Mouse (Mus musculus) neural tube, embryonic 12.5 days (tissue): ENCODE data around the gene Pgc. TPM values are rescaled to one million over a fixed set of nuclear protein-coding genes. Genes with fewer than 3 reads are reported as not detected.

Experiments used
- ATAC-seq: fragments of 200-750 bp; cut with Nextera tagmentation; 2 replicates; pipeline ENCODE4 v1.8.0; 2017; ENCODE audit warnings: low read depth, mild to moderate bottlenecking, moderate TSS enrichment, moderate library complexity; ENCODE audit not compliant: low FRiP score
- H3K27ac ChIP-seq: fragments of 300-500 bp; sonication (generic); 2 replicates; pipeline ENCODE4 v1.5.1; 2016
- H3K27me3 ChIP-seq: fragments of 300-500 bp; sonication (generic); replicated peaks from 2 replicates; pipeline ENCODE4 v1.6.1; 2016; ENCODE audit warnings: mild to moderate bottlenecking
- H3K36me3 ChIP-seq: fragments of 300-500 bp; sonication (generic); 2 replicates; pipeline ENCODE4 v1.6.1; 2016; ENCODE audit warnings: mild to moderate bottlenecking
- H3K4me1 ChIP-seq: fragments of 300-500 bp; sonication (generic); 2 replicates; pipeline ENCODE4 v1.6.1; 2016
- H3K4me2 ChIP-seq: fragments of 300-500 bp; sonication (generic); replicated peaks from 2 replicates; pipeline ENCODE4 v1.6.1; 2016; ENCODE audit warnings: mild to moderate bottlenecking
- H3K4me3 ChIP-seq: fragments of 300-500 bp; sonication (generic); 2 replicates; pipeline ENCODE4 v1.5.1; 2016
- H3K9ac ChIP-seq: fragments of 300-500 bp; sonication (generic); 2 replicates; pipeline ENCODE4 v1.6.1; 2016; ENCODE audit warnings: mild to moderate bottlenecking
- H3K9me3 ChIP-seq: fragments of 300-500 bp; sonication (generic); 2 replicates; pipeline ENCODE4 v1.6.1; 2016; ENCODE audit warnings: mild to moderate bottlenecking
- WGBS: fragments of 180-500 bp; shearing (Covaris S2); methylation state at CpG from one replicate; pipeline ENCODE4 v1.1.7; 2016; 5-methylcytosine and 5-hydroxymethylcytosine counted together
- polyA plus RNA-seq: library from polyadenylated mRNA; unstranded; fragments of >200 nt; fragmentation: Nextera tagmentation; extraction: Ambion mirVana; gene quantifications from 2 replicates; pipeline ENCODE4 v1.2.1, GENCODE M21; 2016

Gene Pgc
- polyA plus RNA-seq, 1 experiment from 2014 or later, result not detected

DNA sequence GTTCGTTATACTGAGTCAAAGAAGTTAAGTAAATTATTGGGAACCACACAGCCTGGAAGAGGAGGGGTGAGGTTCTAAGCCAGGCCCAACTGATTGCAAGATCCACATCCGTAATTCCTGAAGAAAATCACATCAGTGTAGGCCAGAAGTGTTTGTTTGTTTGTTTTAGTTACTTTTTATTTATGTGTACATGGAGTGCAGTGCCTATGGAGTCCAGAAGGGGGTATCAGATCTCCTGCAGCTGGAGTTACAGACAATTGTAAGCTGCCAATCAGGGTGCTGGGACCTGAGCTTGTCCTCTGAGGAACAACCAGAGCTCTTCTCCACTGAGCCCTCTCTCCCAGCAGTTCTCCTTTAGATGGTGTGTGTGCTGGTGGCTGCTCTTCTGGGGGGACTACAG, 13.5 kb downstream of the Pgc start:
- 55% methylated on average over 2 of the region's 2 CpGs for WGBS
- Histone ChIP-seq H3K4me2 (no peak overlapping the region), H3K27me3 (peaks cover 32% of the 10 kb centered on the region), H3K27ac (no peak overlapping the region), H3K4me3 (no peak overlapping the region), H3K4me1 (peaks cover 26% of the 10 kb centered on the region), H3K9me3 (no peaks in the 10 kb centered on the region), H3K36me3 (no peaks in the 10 kb centered on the region), H3K9ac (no peak overlapping the region)
- no peak for ATAC-seq

GRCm38 (mm10) chr17:47742991-47743734, 16.5 kb downstream of the Pgc start:
- 48% methylated on average over 16 of the region's 16 CpGs for WGBS
- no peaks in the 10 kb centered on the region for H3K36me3 ChIP-seq
- no peak for ATAC-seq

GRCm38 (mm10) chr17:47744086-47744485, 17.4 kb downstream of the Pgc start:
- Histone ChIP-seq H3K4me1 (peaks cover 7% of the 10 kb centered on the region), H3K4me3 (no peak overlapping the region), H3K36me3 (no peaks in the 10 kb centered on the region), H3K9me3 (no peaks in the 10 kb centered on the region), H3K27ac (no peak overlapping the region), H3K9ac (no peak overlapping the region), H3K4me2 (no peak overlapping the region), H3K27me3 (peaks cover 12% of the 10 kb centered on the region)
- WGBS, result 93% methylated on average over 14 of the region's 14 CpGs
- no peak for ATAC-seq

More at GRCm38 (mm10) chr17:47742991-47743734, 16.5 kb downstream of the Pgc start:
- peaks cover 21% of the 10 kb centered on the region for H3K27me3 ChIP-seq
- no peak overlapping the region for H3K27ac ChIP-seq
- H3K4me3 ChIP-seq, result no peak overlapping the region
- H3K4me2 ChIP-seq, result no peak overlapping the region
- no peaks in the 10 kb centered on the region for H3K9me3 ChIP-seq
- peaks cover 15% of the 10 kb centered on the region for H3K4me1 ChIP-seq
- H3K9ac ChIP-seq, result no peak overlapping the region

GRCm38 (mm10) chr17:47744746-47745368, 18.2 kb downstream of the Pgc start:
- WGBS, result 86% methylated on average over 10 of the region's 10 CpGs
- Histone ChIP-seq H3K9me3 (no peaks in the 10 kb centered on the region), H3K9ac (no peak overlapping the region), H3K27ac (no peak overlapping the region), H3K4me2 (no peak overlapping the region), H3K36me3 (no peaks in the 10 kb centered on the region), H3K27me3 (peaks cover 5% of the 10 kb centered on the region; the same call in 1 of the 2 replicates), H3K4me1 (no peaks in the 10 kb centered on the region), H3K4me3 (no peak overlapping the region)
- ATAC-seq, result no peak

GRCm38 (mm10) chr17:47748791-47749553, 22.3 kb downstream of the Pgc start:
- H3K9ac ChIP-seq, result no peak overlapping the region
- no peaks in the 10 kb centered on the region for H3K27me3 ChIP-seq
- no peak overlapping the region for H3K27ac ChIP-seq
- H3K9me3 ChIP-seq, result no peaks in the 10 kb centered on the region
- no peaks in the 10 kb centered on the region for H3K4me1 ChIP-seq
- H3K4me3 ChIP-seq, result no peak overlapping the region
- no peak overlapping the region for H3K4me2 ChIP-seq
- ATAC-seq, result no peak
- no peaks in the 10 kb centered on the region for H3K36me3 ChIP-seq
- WGBS, result 76% methylated on average over 14 of the region's 14 CpGs

DNA sequence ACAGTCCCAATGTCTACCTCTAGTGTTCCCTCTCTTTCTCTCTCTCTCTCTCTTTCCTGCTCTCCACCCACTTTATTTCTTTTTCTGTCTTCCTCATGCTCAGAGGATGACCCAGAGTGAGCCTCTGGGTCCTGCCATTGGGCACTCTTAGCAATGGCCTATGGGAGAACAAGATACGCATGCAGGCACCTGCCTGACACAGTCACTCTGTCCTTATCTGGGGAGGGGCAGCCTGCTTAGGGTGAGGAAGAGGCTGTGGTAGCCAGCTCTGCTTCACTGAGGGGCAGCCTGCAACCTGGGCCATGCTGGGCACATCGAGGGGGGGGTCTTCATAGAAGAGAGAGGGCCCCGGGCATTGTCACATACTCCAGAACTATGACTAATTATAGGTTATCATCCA, 23.0 kb downstream of the Pgc start:
- H3K27ac ChIP-seq, result no peak overlapping the region
- no peak overlapping the region for H3K4me2 ChIP-seq
- no peak overlapping the region for H3K9ac ChIP-seq
- no peaks in the 10 kb centered on the region for H3K36me3 ChIP-seq
- H3K4me1 ChIP-seq, result no peaks in the 10 kb centered on the region
- H3K4me3 ChIP-seq, result no peak overlapping the region
- no peaks in the 10 kb centered on the region for H3K9me3 ChIP-seq
- H3K27me3 ChIP-seq, result no peaks in the 10 kb centered on the region
- WGBS, result 84% methylated on average over 3 of the region's 3 CpGs
- no peak for ATAC-seq

GRCm38 (mm10) chr17:47750101-47750500, 23.5 kb downstream of the Pgc start:
- Histone ChIP-seq H3K27me3 (no peaks in the 10 kb centered on the region), H3K4me3 (no peak overlapping the region), H3K4me2 (no peak overlapping the region), H3K9ac (no peak overlapping the region), H3K4me1 (no peaks in the 10 kb centered on the region), H3K9me3 (no peaks in the 10 kb centered on the region), H3K36me3 (no peaks in the 10 kb centered on the region), H3K27ac (no peak overlapping the region)
- no peak for ATAC-seq
- 52% methylated on average over 6 of the region's 6 CpGs for WGBS

DNA sequence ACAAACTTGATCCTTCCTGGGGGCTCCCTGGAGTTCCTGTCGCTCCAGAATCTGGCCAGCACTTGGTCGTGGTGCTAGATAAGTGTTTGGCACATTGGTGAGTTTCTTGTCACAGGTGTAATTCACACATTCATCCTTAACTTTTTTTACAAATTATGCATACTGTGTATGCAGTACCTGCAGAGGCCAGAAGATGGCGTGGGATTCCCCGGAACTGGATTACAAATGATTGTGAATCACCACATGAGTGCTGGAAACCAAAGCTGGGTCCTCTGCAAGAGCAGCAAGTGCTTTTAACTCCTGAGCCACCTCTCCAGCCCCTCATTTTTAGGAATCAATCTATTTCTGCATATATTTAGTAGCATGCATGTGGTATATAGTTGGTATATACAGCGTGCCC, 25.2 kb downstream of the Pgc start:
- no peak overlapping the region for H3K27ac ChIP-seq
- no peak overlapping the region for H3K4me3 ChIP-seq
- no peaks in the 10 kb centered on the region for H3K4me1 ChIP-seq
- WGBS, result 80% methylated on average over 5 of the region's 5 CpGs
- no peaks in the 10 kb centered on the region for H3K9me3 ChIP-seq
- H3K4me2 ChIP-seq, result no peak overlapping the region
- no peak for ATAC-seq
- no peaks in the 10 kb centered on the region for H3K36me3 ChIP-seq
- H3K9ac ChIP-seq, result no peak overlapping the region
- H3K27me3 ChIP-seq, result no peaks in the 10 kb centered on the region

DNA sequence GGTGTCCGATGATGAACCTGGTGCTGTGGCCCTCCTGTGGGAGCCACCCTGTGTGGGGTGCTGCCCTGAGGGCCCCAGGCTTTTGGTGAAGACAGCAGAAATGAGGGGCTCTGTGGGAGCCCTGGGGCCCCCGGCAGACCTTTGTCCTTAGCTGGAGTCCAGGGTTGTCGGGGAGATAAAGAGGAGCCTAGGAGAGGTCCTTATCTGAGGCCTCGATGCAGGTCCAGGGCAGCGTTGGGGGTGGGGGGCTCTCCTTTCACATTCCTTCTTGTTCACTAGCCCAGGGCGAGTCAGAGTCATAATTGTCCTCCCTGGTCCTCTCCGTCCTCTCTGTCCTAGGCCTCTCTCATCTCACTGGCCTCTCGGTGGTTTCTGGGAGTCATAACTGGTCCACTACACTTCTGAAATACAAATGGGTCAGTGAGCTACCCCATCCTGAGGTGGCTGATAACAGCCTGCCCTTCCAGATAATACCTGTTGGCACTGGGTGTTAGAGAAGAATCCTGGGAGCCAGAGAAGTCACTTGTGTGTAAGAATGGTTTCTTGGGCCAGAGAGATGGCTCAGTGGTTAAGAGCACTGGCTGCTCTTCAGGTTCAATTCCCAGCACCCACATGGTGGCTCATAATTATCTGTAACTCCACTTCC, 26.6 kb downstream of the Pgc start:
- Histone ChIP-seq H3K9me3 (no peaks in the 10 kb centered on the region), H3K4me2 (no peak overlapping the region), H3K36me3 (no peaks in the 10 kb centered on the region), H3K27me3 (no peaks in the 10 kb centered on the region), H3K9ac (no peak overlapping the region), H3K4me1 (no peaks in the 10 kb centered on the region), H3K4me3 (no peak overlapping the region), H3K27ac (no peak overlapping the region)
- ATAC-seq, result no peak
- 92% methylated on average over 8 of the region's 8 CpGs for WGBS

GRCm38 (mm10) chr17:47754246-47754645, 27.6 kb downstream of the Pgc start:
- Histone ChIP-seq H3K9ac (no peak overlapping the region), H3K36me3 (no peaks in the 10 kb centered on the region), H3K27me3 (no peaks in the 10 kb centered on the region), H3K4me3 (no peak overlapping the region), H3K9me3 (no peaks in the 10 kb centered on the region), H3K4me2 (no peak overlapping the region), H3K27ac (no peak overlapping the region), H3K4me1 (no peaks in the 10 kb centered on the region)
- ATAC-seq, result no peak
- 79% methylated on average over 13 of the region's 13 CpGs for WGBS

GRCm38 (mm10) chr17:47756366-47756765, 29.7 kb downstream of the Pgc start:
- no peak overlapping the region for H3K4me2 ChIP-seq
- no peaks in the 10 kb centered on the region for H3K9me3 ChIP-seq
- 48% methylated on average over 6 of the region's 6 CpGs for WGBS
- H3K27ac ChIP-seq, result no peak overlapping the region
- H3K4me1 ChIP-seq, result no peaks in the 10 kb centered on the region
- H3K36me3 ChIP-seq, result no peaks in the 10 kb centered on the region
- ATAC-seq, result no peak
- no peaks in the 10 kb centered on the region for H3K27me3 ChIP-seq
- H3K9ac ChIP-seq, result no peak overlapping the region
- H3K4me3 ChIP-seq, result no peak overlapping the region

GRCm38 (mm10) chr17:47757056-47757610, 30.5 kb downstream of the Pgc start:
- Histone ChIP-seq H3K4me3 (no peak overlapping the region), H3K9ac (no peak overlapping the region), H3K9me3 (no peaks in the 10 kb centered on the region), H3K36me3 (no peaks in the 10 kb centered on the region), H3K27me3 (no peaks in the 10 kb centered on the region), H3K27ac (no peak overlapping the region), H3K4me2 (no peak overlapping the region), H3K4me1 (no peaks in the 10 kb centered on the region)
- ATAC-seq, result no peak
- 84% methylated on average over 7 of the region's 7 CpGs for WGBS
